Mouse (Mus musculus): Measurements from ENCODE around the gene Ifitm2. TPM values are rescaled to one million over a fixed set of nuclear protein-coding genes. Genes with fewer than 3 reads are reported as not detected.

Gene Ifitm2
- polyA plus RNA-seq, 1 experiment from 2014 or later, result 1,406 TPM

DNA sequence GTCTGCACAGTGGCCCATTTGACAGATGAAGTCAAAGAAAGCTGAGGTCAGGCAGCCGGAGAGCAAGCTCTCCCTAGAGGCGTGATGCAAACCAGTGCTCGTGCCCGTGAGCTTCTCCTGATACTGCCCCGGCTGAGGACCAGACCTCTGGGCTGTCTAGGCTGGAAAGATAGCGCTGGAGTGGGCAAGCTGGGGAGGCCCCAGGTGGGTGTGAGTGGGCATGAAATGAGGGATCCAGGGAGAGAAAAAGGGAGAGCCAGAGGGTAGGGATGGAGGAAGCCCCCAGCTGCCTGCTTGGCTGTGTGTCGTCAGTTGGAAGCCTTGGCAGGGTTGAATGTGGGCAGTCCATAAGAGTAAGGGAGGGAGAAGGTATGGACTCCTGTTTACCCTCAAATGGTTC is 11.6 kb downstream of the Ifitm2 start:
- Histone ChIP-seq H3K4me1 (ENCODE audit: control insufficient read depth, insufficient read depth, low read length) (peaks cover 12% of the 10 kb centered on the region), H3K27me3 (replicated peaks; ENCODE audit: control insufficient read depth, insufficient read depth, low read length) (no peaks in the 10 kb centered on the region), H3K27ac (replicated peaks; ENCODE audit: low read depth, low read length) (no peak overlapping the region), H3K9me3 (ENCODE audit: control insufficient read depth, low read length) (no peaks in the 10 kb centered on the region), H3K36me3 (ENCODE audit: control insufficient read depth, insufficient read depth, low read length) (peaks cover 45% of the 10 kb centered on the region), H3K9ac (ENCODE audit: low read depth, low read length) (no peak overlapping the region), H3K4me3 (ENCODE audit: low read depth, low read length) (no peak overlapping the region), H3K4me2 (ENCODE audit: low read depth, low read length) (no peak overlapping the region)
- DNase-seq (ENCODE audit: low spot score) (no peak), ATAC-seq (ENCODE audit: low read depth) (no peak)
- WGBS, result 85% methylated on average over 7 of the region's 7 CpGs

DNA sequence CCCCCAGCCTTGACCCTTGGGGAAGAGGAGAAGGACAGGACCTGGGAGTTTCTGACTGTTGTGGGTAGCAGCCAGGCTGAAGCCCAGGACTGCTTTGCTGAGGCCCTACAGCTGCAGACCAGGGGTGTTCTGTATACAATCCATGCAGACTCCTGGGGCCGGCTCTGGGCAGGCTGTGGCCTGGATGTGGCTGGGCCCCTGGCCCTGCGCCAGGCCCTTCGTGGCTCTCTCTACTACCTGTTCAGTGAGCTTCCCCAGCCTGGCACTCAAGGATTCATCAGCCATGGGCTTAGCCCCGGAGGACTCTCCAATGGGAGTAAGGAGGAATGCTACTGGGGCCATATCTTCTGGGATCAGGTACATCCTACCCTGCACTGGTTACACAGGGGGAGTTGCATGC is 12.4 kb downstream of the Ifitm2 start:
- Histone ChIP-seq H3K9ac (ENCODE audit: low read depth, low read length) (0 out of 2 replicates have a peak overlapping the region, but pooled peaks have one; percentile 0), H3K4me3 (ENCODE audit: low read depth, low read length) (no peak overlapping the region), H3K4me2 (ENCODE audit: low read depth, low read length) (no peak overlapping the region), H3K27me3 (replicated peaks; ENCODE audit: control insufficient read depth, insufficient read depth, low read length) (no peaks in the 10 kb centered on the region), H3K4me1 (ENCODE audit: control insufficient read depth, insufficient read depth, low read length) (peaks cover 19% of the 10 kb centered on the region), H3K9me3 (ENCODE audit: control insufficient read depth, low read length) (no peaks in the 10 kb centered on the region), H3K36me3 (ENCODE audit: control insufficient read depth, insufficient read depth, low read length) (peaks cover 36% of the 10 kb centered on the region), H3K27ac (replicated peaks; ENCODE audit: low read depth, low read length) (no peak overlapping the region)
- DNase-seq (ENCODE audit: low spot score), result no peak
- 77% methylated on average over 4 of the region's 4 CpGs for WGBS
- ATAC-seq (ENCODE audit: low read depth), result no peak

DNA sequence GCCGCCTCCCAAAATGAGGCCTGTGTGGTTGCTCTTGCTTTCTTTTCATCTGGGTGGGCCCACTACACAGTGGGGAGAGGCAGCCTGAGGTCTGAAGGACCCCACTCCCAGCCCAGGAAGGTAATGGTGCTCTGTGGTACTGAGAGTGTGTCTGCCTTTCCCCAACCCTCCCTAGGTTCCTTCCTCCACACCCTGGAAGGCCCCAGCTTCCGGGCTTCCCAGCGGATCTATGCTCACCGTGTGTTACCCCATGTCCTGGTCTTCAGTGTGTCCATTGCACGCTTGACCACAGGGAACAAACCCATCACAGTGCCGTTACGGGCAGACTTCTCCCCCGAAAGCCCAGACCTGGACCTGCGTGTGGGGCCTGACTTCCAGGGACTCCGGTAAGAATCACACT is 13.0 kb downstream of the Ifitm2 start:
- H3K9ac ChIP-seq (ENCODE audit: low read depth, low read length), result 0 out of 2 replicates have a peak overlapping the region, but pooled peaks have one; percentile 0
- H3K4me3 ChIP-seq (ENCODE audit: low read depth, low read length), result no peak overlapping the region
- H3K9me3 ChIP-seq (ENCODE audit: control insufficient read depth, low read length), result no peaks in the 10 kb centered on the region
- DNase-seq (ENCODE audit: low spot score) (no peak), ATAC-seq (ENCODE audit: low read depth) (no peak)
- peaks cover 31% of the 10 kb centered on the region for H3K36me3 ChIP-seq (ENCODE audit: control insufficient read depth, insufficient read depth, low read length)
- 86% methylated on average over 10 of the region's 10 CpGs for WGBS
- H3K27ac ChIP-seq (replicated peaks; ENCODE audit: low read depth, low read length), result peak overlapping the region; percentile 97
- H3K27me3 ChIP-seq (replicated peaks; ENCODE audit: control insufficient read depth, insufficient read depth, low read length), result no peaks in the 10 kb centered on the region
- peaks cover 19% of the 10 kb centered on the region for H3K4me1 ChIP-seq (ENCODE audit: control insufficient read depth, insufficient read depth, low read length)
- H3K4me2 ChIP-seq (ENCODE audit: low read depth, low read length), result peak overlapping the region; percentile 78

DNA sequence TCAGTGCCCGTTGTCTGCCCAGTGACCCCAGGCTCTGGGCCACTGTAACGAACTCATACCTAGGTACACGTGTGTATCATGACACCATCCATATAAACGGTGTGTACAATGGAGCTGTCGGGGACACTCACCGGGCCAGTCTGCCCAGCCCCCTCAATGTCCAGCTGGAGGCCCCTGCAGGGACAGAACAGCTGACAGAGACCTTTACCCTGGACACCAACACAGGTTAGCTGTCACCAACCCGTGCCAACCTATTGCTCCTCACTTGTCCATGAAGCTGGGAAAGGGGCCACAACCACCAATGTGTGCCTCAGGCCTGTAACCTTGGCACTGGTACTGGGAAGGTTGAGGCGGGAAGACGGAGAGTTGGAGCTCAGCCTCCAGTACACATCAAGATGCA is 13.4 kb downstream of the Ifitm2 start:
- Histone ChIP-seq H3K9ac (ENCODE audit: low read depth, low read length) (peak overlapping the region; percentile 83), H3K9me3 (ENCODE audit: control insufficient read depth, low read length) (no peaks in the 10 kb centered on the region), H3K4me1 (ENCODE audit: control insufficient read depth, insufficient read depth, low read length) (peaks cover 19% of the 10 kb centered on the region), H3K4me3 (ENCODE audit: low read depth, low read length) (peak overlapping the region; percentile 56), H3K4me2 (ENCODE audit: low read depth, low read length) (peak overlapping the region; percentile 78), H3K27me3 (replicated peaks; ENCODE audit: control insufficient read depth, insufficient read depth, low read length) (no peaks in the 10 kb centered on the region), H3K36me3 (ENCODE audit: control insufficient read depth, insufficient read depth, low read length) (peaks cover 26% of the 10 kb centered on the region), H3K27ac (replicated peaks; ENCODE audit: low read depth, low read length) (peak overlapping the region; percentile 97)
- ATAC-seq (ENCODE audit: low read depth) (no peak), DNase-seq (ENCODE audit: low spot score) (no peak)
- WGBS, result 50% methylated on average over 9 of the region's 9 CpGs

DNA sequence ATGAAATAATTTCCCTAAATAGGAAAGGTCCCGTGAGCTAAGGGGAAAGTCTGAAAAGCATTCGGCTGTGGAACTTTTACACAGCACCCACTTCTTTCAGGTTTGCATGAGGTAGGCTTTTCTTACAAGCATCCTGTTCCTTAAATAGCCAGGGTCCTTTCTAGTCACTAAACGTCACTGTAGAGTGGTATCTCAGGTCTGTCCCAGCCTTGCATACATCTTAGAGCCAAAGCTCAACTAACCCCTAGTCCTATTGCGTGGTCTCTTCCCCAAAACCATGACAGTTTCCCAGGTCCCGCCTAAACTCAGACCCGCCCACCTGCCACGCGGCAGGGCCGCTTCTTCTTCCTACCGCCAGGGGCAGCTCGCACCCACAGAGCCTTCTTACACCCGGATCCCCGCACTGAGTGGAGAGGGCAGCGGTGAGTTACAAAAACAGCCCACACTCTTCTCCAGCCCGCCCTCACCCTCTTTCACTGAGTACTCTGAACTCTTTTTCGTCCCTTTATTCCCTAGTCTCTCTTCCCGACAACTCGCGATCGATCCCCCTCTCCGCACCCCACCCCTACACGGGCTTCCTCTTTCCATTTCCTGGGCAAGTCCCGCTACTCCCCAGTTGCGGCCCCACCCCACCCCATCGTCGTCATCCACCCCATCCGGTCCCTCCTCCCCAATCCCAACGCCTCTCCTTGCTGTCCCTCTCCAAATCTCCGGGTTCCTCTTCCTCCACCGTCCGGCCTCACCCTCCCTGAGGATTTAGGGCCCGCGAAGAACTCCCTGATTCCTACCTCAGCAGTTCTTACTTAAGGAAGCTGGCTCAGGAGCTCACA is 14.3 kb downstream of the Ifitm2 start, which contains the start of gene Pgghg:
Gene Pgghg (plus strand): TSS at position 170 of the 830 bp plus-strand sequence.
- 2% methylated on average over 33 of the region's 33 CpGs for WGBS
- peak; percentile 90 for ATAC-seq (ENCODE audit: low read depth)

DNA sequence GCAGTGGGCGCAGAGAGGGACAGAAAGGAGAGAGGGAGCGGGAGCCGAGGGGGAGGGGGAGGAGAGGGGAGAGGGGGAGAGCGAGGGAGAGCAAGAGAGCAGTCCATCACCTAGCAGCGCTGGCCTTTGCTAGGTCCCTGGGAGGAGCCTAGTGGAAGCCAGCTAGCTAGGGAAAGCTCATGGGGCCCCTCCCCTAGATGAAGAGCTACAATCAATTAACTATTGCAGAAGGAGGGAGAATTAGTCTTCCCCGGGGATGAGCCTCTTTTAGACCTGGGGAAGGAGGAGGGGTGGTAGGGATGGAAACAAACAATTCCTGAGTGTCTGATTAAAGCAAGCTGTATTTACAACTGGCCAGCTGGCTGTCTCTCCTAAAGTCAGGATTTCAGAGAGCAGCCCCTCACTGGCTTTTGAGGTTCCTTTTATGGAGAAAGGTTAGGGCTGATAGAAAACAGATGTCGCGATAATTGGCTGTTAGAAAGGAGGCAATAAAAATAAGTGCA is 16.1 kb downstream of the Ifitm2 start:
- no peak overlapping the region for H3K4me3 ChIP-seq (ENCODE audit: low read depth, low read length)
- DNase-seq (ENCODE audit: low spot score) (peak; percentile 90), ATAC-seq (ENCODE audit: low read depth) (peak; percentile 43; the same call in 1 of the 2 replicates)
- no peaks in the 10 kb centered on the region; the same call in 1 of the 2 replicates for H3K36me3 ChIP-seq (ENCODE audit: control insufficient read depth, insufficient read depth, low read length)
- peak overlapping the region; percentile 43 for H3K4me2 ChIP-seq (ENCODE audit: low read depth, low read length)
- H3K9ac ChIP-seq (ENCODE audit: low read depth, low read length), result no peak overlapping the region
- 6% methylated on average over 8 of the region's 8 CpGs for WGBS
- no peaks in the 10 kb centered on the region for H3K9me3 ChIP-seq (ENCODE audit: control insufficient read depth, low read length)
- H3K4me1 ChIP-seq (ENCODE audit: control insufficient read depth, insufficient read depth, low read length), result peaks cover 19% of the 10 kb centered on the region
- H3K27ac ChIP-seq (replicated peaks; ENCODE audit: low read depth, low read length), result peak overlapping the region; percentile 85
- H3K27me3 ChIP-seq (replicated peaks; ENCODE audit: control insufficient read depth, insufficient read depth, low read length), result no peaks in the 10 kb centered on the region

More for the DNA sequence above, 14.3 kb downstream of the Ifitm2 start, which contains the start of gene Pgghg:
- Histone ChIP-seq H3K4me2 (ENCODE audit: low read depth, low read length) (peak within 1 kb of the TSS; percentile 78), H3K9ac (ENCODE audit: low read depth, low read length) (peak within 1 kb of the TSS; percentile 83), H3K27ac (replicated peaks; ENCODE audit: low read depth, low read length) (peak within 1 kb of the TSS; percentile 97), H3K4me1 (ENCODE audit: control insufficient read depth, insufficient read depth, low read length) (peaks cover 19% of the 10 kb centered on the region), H3K36me3 (ENCODE audit: control insufficient read depth, insufficient read depth, low read length) (peaks cover 17% of the 10 kb centered on the region), H3K4me3 (ENCODE audit: low read depth, low read length) (peak within 1 kb of the TSS; percentile 56), H3K9me3 (ENCODE audit: control insufficient read depth, low read length) (no peaks in the 10 kb centered on the region), H3K27me3 (replicated peaks; ENCODE audit: control insufficient read depth, insufficient read depth, low read length) (no peaks in the 10 kb centered on the region)
- peak; percentile 94 for DNase-seq (ENCODE audit: low spot score)

DNA sequence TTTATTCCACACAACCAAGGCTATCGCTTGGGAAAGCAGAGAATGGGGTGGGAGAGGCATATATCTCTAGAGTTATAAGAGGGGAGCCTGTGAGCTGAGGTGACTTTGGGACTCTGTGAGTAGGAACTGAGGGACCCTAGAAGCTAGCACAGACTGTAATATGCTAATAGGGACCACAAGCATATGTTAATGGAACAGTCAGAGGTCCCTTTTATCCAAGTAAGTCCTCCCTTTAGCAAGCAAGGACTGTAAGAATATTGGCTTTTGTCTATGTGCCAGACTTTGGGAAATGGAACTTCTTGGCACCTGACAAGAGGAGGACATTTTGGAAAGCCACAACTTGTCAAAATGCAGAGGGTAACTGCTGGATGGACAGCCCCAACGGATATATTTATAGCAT is 16.9 kb downstream of the Ifitm2 start:
- Histone ChIP-seq H3K27ac (replicated peaks; ENCODE audit: low read depth, low read length) (0 out of 2 replicates have a peak overlapping the region, but pooled peaks have one; percentile 85), H3K9me3 (ENCODE audit: control insufficient read depth, low read length) (no peaks in the 10 kb centered on the region), H3K9ac (ENCODE audit: low read depth, low read length) (no peak overlapping the region), H3K27me3 (replicated peaks; ENCODE audit: control insufficient read depth, insufficient read depth, low read length) (no peaks in the 10 kb centered on the region), H3K4me1 (ENCODE audit: control insufficient read depth, insufficient read depth, low read length) (peaks cover 19% of the 10 kb centered on the region), H3K4me3 (ENCODE audit: low read depth, low read length) (no peak overlapping the region), H3K4me2 (ENCODE audit: low read depth, low read length) (0 out of 2 replicates have a peak overlapping the region, but pooled peaks have one; percentile 43), H3K36me3 (ENCODE audit: control insufficient read depth, insufficient read depth, low read length) (no peaks in the 10 kb centered on the region)
- DNase-seq (ENCODE audit: low spot score) (no peak), ATAC-seq (ENCODE audit: low read depth) (no peak)
- 20% methylated on average over 2 of the region's 2 CpGs for WGBS

DNA sequence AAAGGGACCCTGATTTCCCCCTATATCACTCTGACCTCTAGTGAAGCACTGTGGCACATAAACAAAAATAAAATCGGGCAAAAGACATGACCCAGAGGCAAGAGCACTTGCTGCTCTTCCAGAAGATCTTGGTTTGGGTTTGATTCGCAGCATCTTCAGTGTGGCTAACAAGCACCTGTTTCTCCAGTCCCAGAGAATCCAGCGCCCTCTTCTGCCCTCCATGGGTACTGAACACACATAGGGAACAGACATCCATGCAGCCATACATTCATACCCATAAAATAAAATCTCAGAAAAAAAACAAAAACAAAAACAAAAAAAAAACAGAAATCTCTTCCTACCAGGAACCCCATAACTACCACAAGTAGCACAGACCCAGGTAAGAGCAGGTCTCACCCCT is 17.4 kb downstream of the Ifitm2 start:
- no peak for ATAC-seq (ENCODE audit: low read depth)
- H3K4me3 ChIP-seq (ENCODE audit: low read depth, low read length), result no peak overlapping the region
- no peaks in the 10 kb centered on the region for H3K27me3 ChIP-seq (replicated peaks; ENCODE audit: control insufficient read depth, insufficient read depth, low read length)
- peaks cover 19% of the 10 kb centered on the region for H3K4me1 ChIP-seq (ENCODE audit: control insufficient read depth, insufficient read depth, low read length)
- no peaks in the 10 kb centered on the region for H3K9me3 ChIP-seq (ENCODE audit: control insufficient read depth, low read length)
- WGBS, result 53% methylated on average over 3 of the region's 3 CpGs
- DNase-seq (ENCODE audit: low spot score), result no peak
- H3K36me3 ChIP-seq (ENCODE audit: control insufficient read depth, insufficient read depth, low read length), result no peaks in the 10 kb centered on the region
- no peak overlapping the region for H3K27ac ChIP-seq (replicated peaks; ENCODE audit: low read depth, low read length)
- H3K9ac ChIP-seq (ENCODE audit: low read depth, low read length), result no peak overlapping the region
- no peak overlapping the region for H3K4me2 ChIP-seq (ENCODE audit: low read depth, low read length)

Data from embryonic facial prominence, embryonic 14.5 days (tissue).